Mouse (Mus musculus): ENCODE measurements at regions not wholly inside any gene's neighbourhood (a gene's known extent, or its start where the extent isn't known, plus 50 kb on each side); places are given as distances from the start of the nearest gene placed in this dataset.

- ATAC-seq (replicated peaks; ENCODE audit: poor library complexity): no peak
Measured at GRCm38 (mm10) chr7:71414756-71415155, 63.5 kb upstream of the Gm10295 start.

GRCm38 (mm10) chr7:71413121-71413520 is 61.8 kb upstream of the Gm10295 start:
- ATAC-seq (replicated peaks; ENCODE audit: poor library complexity): no peak

- peak; percentile 87 for ATAC-seq (replicated peaks; ENCODE audit: poor library complexity)
Measured at GRCm38 (mm10) chr7:71412079-71412478, 60.8 kb upstream of the Gm10295 start.

GRCm38 (mm10) chr7:71411293-71412011 is 60.2 kb upstream of the Gm10295 start:
- ATAC-seq (replicated peaks; ENCODE audit: poor library complexity): peak; percentile 56

GRCm38 (mm10) chr7:71409903-71410302 is 58.6 kb upstream of the Gm10295 start:
- ATAC-seq (replicated peaks; ENCODE audit: poor library complexity): no peak

GRCm38 (mm10) chr7:71409061-71409460 is 57.8 kb upstream of the Gm10295 start:
- ATAC-seq (replicated peaks; ENCODE audit: poor library complexity): no peak

GRCm38 (mm10) chr7:71406283-71406682 is 55.0 kb upstream of the Gm10295 start:
- ATAC-seq (replicated peaks; ENCODE audit: poor library complexity): no peak
